Mouse (Mus musculus) granulocyte monocyte progenitor cell, adult 5-6 weeks (primary cell): Measurements from ENCODE around the gene Mllt10. TPM values are rescaled to one million over a fixed set of nuclear protein-coding genes. Genes with fewer than 3 reads are reported as not detected.

Source experiments
- ATAC-seq: replicated peaks from 2 replicates; pipeline ENCODE4 v1.8.0; 2016; ENCODE audit warnings: mild to moderate bottlenecking, moderate TSS enrichment, inconsistent platforms; ENCODE audit not compliant: poor library complexity, severe bottlenecking
- total RNA-seq, 2 experiments: library from RNA; stranded (forward) in 1 of 2; stranded (reverse) in 1 of 2; fragments of 200-712, 200-1000 nt in 1 of 2; fragments of >200 nt in 1 of 2; fragmentation: Nextera tagmentation in 1 of 2; gene quantifications; 2 replicates each; pipeline ENCODE4 v1.2.3; 2014 to 2017

Gene Mllt10
- total RNA-seq, 2 experiments from 2014 or later = 65.0 to 76.1 TPM

- no peak for ATAC-seq
These were observed 21.6 kb upstream of the Mllt10 start for GRCm38 (mm10) chr2:18033166-18034108.

- ATAC-seq = no peak
These were observed 20.4 kb upstream of the Mllt10 start for GRCm38 (mm10) chr2:18034371-18035250.

- peak; percentile 27; the same call in 1 of the 2 replicates for ATAC-seq
These were observed 17.5 kb upstream of the Mllt10 start, which contains the start of gene A930004D18Rik for GRCm38 (mm10) chr2:18037491-18037890. Gene A930004D18Rik (minus strand): TSS chr2:18037737.

GRCm38 (mm10) chr2:18038141-18038752, 16.8 kb upstream of the Mllt10 start:
- no peak for ATAC-seq

- ATAC-seq = no peak
These were observed 16.1 kb upstream of the Mllt10 start for GRCm38 (mm10) chr2:18038895-18039371.

- ATAC-seq = no peak
These were observed 15.3 kb upstream of the Mllt10 start for GRCm38 (mm10) chr2:18039566-18040290.

- ATAC-seq = no peak
These were observed 14.5 kb upstream of the Mllt10 start for GRCm38 (mm10) chr2:18040347-18041160.

GRCm38 (mm10) chr2:18041199-18041885, 13.7 kb upstream of the Mllt10 start:
- no peak for ATAC-seq

GRCm38 (mm10) chr2:18045143-18045780, 9.8 kb upstream of the Mllt10 start:
- ATAC-seq = no peak

GRCm38 (mm10) chr2:18045781-18046181, 9.3 kb upstream of the Mllt10 start:
- ATAC-seq = no peak

GRCm38 (mm10) chr2:18046186-18046585, 8.9 kb upstream of the Mllt10 start:
- no peak for ATAC-seq

GRCm38 (mm10) chr2:18046758-18047645, 8.0 kb upstream of the Mllt10 start:
- peak; percentile 42 for ATAC-seq

- ATAC-seq = peak; percentile 65
These were observed 7.2 kb upstream of the Mllt10 start for GRCm38 (mm10) chr2:18047646-18048452.

GRCm38 (mm10) chr2:18048453-18049075, 6.5 kb upstream of the Mllt10 start, which contains the start of gene Skida1:
Gene Skida1 (minus strand): TSS chr2:18049051.
- ATAC-seq = no peak

- ATAC-seq = no peak
These were observed 5.7 kb upstream of the Mllt10 start for GRCm38 (mm10) chr2:18049279-18049821.
